ENCODE assay signal across 8 mouse cellular contexts in genomic region chr1:151756425-151756728, GRCm38 (mm10). TPM values are rescaled to one million over a fixed set of nuclear protein-coding genes. Genes with fewer than 3 reads are reported as not detected.
A peak's percentile ranks its signal among the peaks of the same experiment; 100 is the strongest.
DNase-seq lines count a peak whose midpoint lies in the region; ATAC-seq lines count a peak whose summit lies in the region.

No protein-coding gene starts in this region.

- peak overlapping the region; percentile 95 for H3K4me3 ChIP-seq in kidney, embryonic 16.5 days (ENCODE audit: low read length)
- peak overlapping the region; percentile 70 for H3K4me3 ChIP-seq in brown adipose tissue, adult 24 weeks (ENCODE audit: insufficient read depth, low read depth, low read length)
- peak overlapping the region; percentile 83 for H3K4me3 ChIP-seq in hindbrain, embryonic 15.5 days
- H3K4me3 ChIP-seq in midbrain, embryonic 16.5 days (ENCODE audit: low read depth, low read length), result peak overlapping the region; percentile 96

- no peaks in the 10 kb centered on the region for H3K27me3 ChIP-seq in kidney, embryonic 16.5 days (ENCODE audit: insufficient read depth, low read length)
- H3K27me3 ChIP-seq in hindbrain, embryonic 15.5 days, result no peaks in the 10 kb centered on the region
- H3K27me3 ChIP-seq in midbrain, embryonic 16.5 days (ENCODE audit: control insufficient read depth, insufficient read depth, low read depth, low read length), result no peaks in the 10 kb centered on the region

- WGBS in kidney, embryonic 16.5 days, result 15% methylated on average over 1 of the region's 1 CpGs
- 36% methylated on average over 1 of the region's 1 CpGs for WGBS in hindbrain, embryonic 15.5 days
- WGBS in midbrain, embryonic 16.5 days, result 32% methylated on average over 1 of the region's 1 CpGs

- peaks cover 26% of the 10 kb centered on the region; the same call in 1 of the 2 replicates for H3K4me1 ChIP-seq in kidney, embryonic 16.5 days (ENCODE audit: insufficient read depth, low read length)
- H3K4me1 ChIP-seq in brown adipose tissue, adult 24 weeks (ENCODE audit: control insufficient read depth, insufficient read depth, insufficient read length, low read length), result peaks cover 5% of the 10 kb centered on the region; the same call in 1 of the 2 replicates
- peaks cover 22% of the 10 kb centered on the region for H3K4me1 ChIP-seq in hindbrain, embryonic 15.5 days (replicated peaks)
- peaks cover 20% of the 10 kb centered on the region for H3K4me1 ChIP-seq in midbrain, embryonic 16.5 days (ENCODE audit: control insufficient read depth, insufficient read depth, low read length)

- ATAC-seq in kidney, embryonic 16.5 days (ENCODE audit: low FRiP score, low TSS enrichment), result no peak
- no peak for ATAC-seq in hindbrain, embryonic 15.5 days (ENCODE audit: low FRiP score, low read depth)
- no peak for ATAC-seq in midbrain, embryonic 16.5 days

- no peaks in the 10 kb centered on the region for H3K9me3 ChIP-seq in kidney, embryonic 16.5 days (ENCODE audit: low read length)
- no peaks in the 10 kb centered on the region for H3K9me3 ChIP-seq in hindbrain, embryonic 15.5 days
- no peaks in the 10 kb centered on the region for H3K9me3 ChIP-seq in midbrain, embryonic 16.5 days (replicated peaks; ENCODE audit: control insufficient read depth, low read length, poor library complexity, severe bottlenecking)

- H3K27ac ChIP-seq in kidney, embryonic 16.5 days (ENCODE audit: low read length), result no peak overlapping the region
- no peak overlapping the region for H3K27ac ChIP-seq in brown adipose tissue, adult 24 weeks (replicated peaks; ENCODE audit: low read depth, low read length)
- no peak overlapping the region for H3K27ac ChIP-seq in hindbrain, embryonic 15.5 days (replicated peaks)
- H3K27ac ChIP-seq in midbrain, embryonic 16.5 days (ENCODE audit: low read length), result no peak overlapping the region

- no peak for DNase-seq in kidney, adult 11 months
- DNase-seq in adrenal gland, adult 8-10 months, result no peak
- DNase-seq in layer of hippocampus, postnatal 36 days, result no peak
- no peak for DNase-seq in left cerebral cortex, adult 18-20 months (ENCODE audit: low spot score in 2 of 2)

- peak overlapping the region; percentile 80; the same call in 1 of the 2 replicates for H3K9ac ChIP-seq in kidney, embryonic 16.5 days (replicated peaks; ENCODE audit: low read length)
- H3K9ac ChIP-seq in hindbrain, embryonic 15.5 days, result peak overlapping the region; percentile 68; the same call in 1 of the 2 replicates
- peak overlapping the region; percentile 82; the same call in 1 of the 2 replicates for H3K9ac ChIP-seq in midbrain, embryonic 16.5 days (ENCODE audit: low read depth, low read length)

- peak overlapping the region; percentile 96 for H3K4me2 ChIP-seq in kidney, embryonic 16.5 days (replicated peaks; ENCODE audit: low read depth, low read length)
- peak overlapping the region; percentile 84 for H3K4me2 ChIP-seq in hindbrain, embryonic 15.5 days
- H3K4me2 ChIP-seq in midbrain, embryonic 16.5 days (ENCODE audit: low read length), result peak overlapping the region; percentile 95

- H3K36me3 ChIP-seq in kidney, embryonic 16.5 days (ENCODE audit: insufficient read depth, low read length), result no peaks in the 10 kb centered on the region; the same call in 1 of the 2 replicates
- H3K36me3 ChIP-seq in hindbrain, embryonic 15.5 days, result peaks cover 9% of the 10 kb centered on the region
- peaks cover 5% of the 10 kb centered on the region for H3K36me3 ChIP-seq in midbrain, embryonic 16.5 days (ENCODE audit: control insufficient read depth, insufficient read depth, low read length)

RNA-seq across cellular contexts. Expression of gene Edem3, which starts 1.2 kb away (rescaled TPM):
- 16.6 and 17.0 TPM in 2 replicates for polyA plus RNA-seq in kidney, embryonic 16.5 days (2015; fragmentation: Nextera tagmentation; extraction: Ambion mirVana)
- 10.9 and 11.2 TPM in 2 replicates for polyA plus RNA-seq in brown adipose tissue, adult 24 weeks (2012; ENCODE audit: insufficient read depth, insufficient read length, missing spikeins)
- polyA plus RNA-seq in hindbrain, embryonic 15.5 days (2015; fragmentation: Nextera tagmentation; extraction: Ambion mirVana), result 18.1 and 19.7 TPM in 2 replicates
- polyA plus RNA-seq in midbrain, embryonic 16.5 days (2015; fragmentation: Nextera tagmentation; extraction: Ambion mirVana), result 22.4 and 27.1 TPM in 2 replicates
- 100 to 1,000 TPM in 2 of 4 experiments, 10 to 100 TPM in 2; 81.2 to 151 (median 111) TPM for total RNA-seq in adrenal gland, adult 8-10 months (2022)
- total RNA-seq in layer of hippocampus, postnatal 36 days (2021), result 10 to 100 TPM; 40.6 to 41.1 TPM
- total RNA-seq in left cerebral cortex, adult 18-20 months (2021), result 10 to 100 TPM; 36.3 to 40.9 TPM
